Mouse (Mus musculus) urinary bladder, adult 2 months (tissue): ENCODE measurements around the gene Fam213b. TPM values are rescaled to one million over a fixed set of nuclear protein-coding genes. Genes with fewer than 3 reads are reported as not detected.

ENCODE experiments used
- polyA plus RNA-seq: library from polyadenylated mRNA; depleted of rRNA; stranded (reverse); fragments of >200 nt; gene quantifications from 2 replicates; pipeline ENCODE4 v1.2.3, GENCODE M21; 2012; rRNA removed

Fam213b gene
- polyA plus RNA-seq, 1 experiment, result 35.2 TPM

Other genes with a start within 250 kb of the Fam213b start
- not detected in 2 replicates for gene Actrt2, start 231.3 kb downstream of the Fam213b start, polyA plus RNA-seq
- gene Ttc34, start 61.7 kb downstream of the Fam213b start, polyA plus RNA-seq, result 0.06 and 0.09 TPM in 2 replicates
- 0.06 and 0.07 TPM in 2 replicates for gene Mmel1, start 29.6 kb downstream of the Fam213b start, polyA plus RNA-seq
- gene Tnfrsf14, start 29.4 kb upstream of the Fam213b start, polyA plus RNA-seq, result 18.8 and 21.4 TPM in 2 replicates
- gene Hes5, start 61.8 kb upstream of the Fam213b start, polyA plus RNA-seq, result 0.06 and 0.07 TPM in 2 replicates
- 39.8 and 45.9 TPM in 2 replicates for gene Pank4, start 65.0 kb upstream of the Fam213b start, polyA plus RNA-seq
- gene Plch2, start 157.6 kb upstream of the Fam213b start, polyA plus RNA-seq, result 83.1 and 93.6 TPM in 2 replicates
- 11.8 and 13.4 TPM in 2 replicates for gene Pex10, start 167.9 kb upstream of the Fam213b start, polyA plus RNA-seq
- 130 and 159 TPM in 2 replicates for gene Rer1, start 187.2 kb upstream of the Fam213b start, polyA plus RNA-seq
- gene Morn1, start 187.4 kb upstream of the Fam213b start, polyA plus RNA-seq, result 6.7 and 7.0 TPM in 2 replicates